Mouse (Mus musculus) CH12.LX (cell line): ENCODE measurements around the gene Fnip1. TPM values are rescaled to one million over a fixed set of nuclear protein-coding genes. Genes with fewer than 3 reads are reported as not detected.
A peak's percentile ranks its signal among the peaks of the same experiment; 100 is the strongest.

ENCODE experiments used
- DNase-seq: peaks from one replicate; pipeline ENCODE4 v3.0.0-alpha.2; 2013; ENCODE audit errors: extremely low read depth
- H3K27ac ChIP-seq: 2 replicates; pipeline ENCODE4 v1.5.1; 2012; ENCODE audit warnings: low read depth, mild to moderate bottlenecking, control low read depth, moderate library complexity; ENCODE audit not compliant: insufficient read depth
- H3K27me3 ChIP-seq: replicated peaks from 2 replicates; pipeline ENCODE3; 2012; ENCODE audit warnings: inconsistent platforms
- H3K36me3 ChIP-seq, 2 experiments: replicated peaks in 1 of 2; 2 replicates each; pipeline versions ENCODE3 to v1.6.1; 2012; ENCODE audit warnings: inconsistent platforms in 1 of 2, low read length in 1 of 2, mild to moderate bottlenecking in 1 of 2, mixed read lengths in 1 of 2, moderate library complexity in 1 of 2; ENCODE audit not compliant: control insufficient read depth in 1 of 2, insufficient read depth in 1 of 2
- H3K4me1 ChIP-seq, 2 experiments: 2 replicates each; pipeline ENCODE4 v1.6.1; 2012; ENCODE audit warnings: inconsistent platforms in 1 of 2, moderate library complexity in 1 of 2; ENCODE audit not compliant: insufficient read depth in 2 of 2, control insufficient read depth in 1 of 2
- H3K4me2 ChIP-seq: 2 replicates; pipeline ENCODE4 v1.6.1; 2012; ENCODE audit warnings: low read depth, mild to moderate bottlenecking, control low read depth; ENCODE audit not compliant: poor library complexity, insufficient read depth, severe bottlenecking
- H3K4me3 ChIP-seq, 3 experiments: fragments of 150-350 bp in 1 of 3; sonication (generic) in 1 of 3; replicated peaks in 1 of 3; 2 replicates each; pipeline versions ENCODE3 to v1.5.1; 2011 to 2012; ENCODE audit warnings: low read depth in 2 of 3, low read length in 2 of 3, mild to moderate bottlenecking in 2 of 3, moderate library complexity in 2 of 3, control low read depth in 1 of 3, improper control_type of control experiment in 1 of 3, inconsistent platforms in 1 of 3, mixed read lengths in 1 of 3; ENCODE audit not compliant: poor library complexity in 1 of 3
- H3K79me2 ChIP-seq: replicated peaks from 2 replicates; pipeline ENCODE4 v1.6.1; 2012; ENCODE audit warnings: mild to moderate bottlenecking, moderate library complexity; ENCODE audit not compliant: control insufficient read depth, poor library complexity, insufficient read depth, severe bottlenecking; ENCODE audit errors: extremely low read depth
- H3K9ac ChIP-seq: 2 replicates; pipeline ENCODE4 v1.6.1; 2012; ENCODE audit warnings: low read depth, mild to moderate bottlenecking, control low read depth, moderate library complexity; ENCODE audit not compliant: insufficient read depth
- H3K9me3 ChIP-seq: replicated peaks from 2 replicates; pipeline ENCODE3; 2012; ENCODE audit warnings: low read length, inconsistent platforms, mixed read lengths
- CHD1 ChIP-seq: IDR thresholded peaks from 2 replicates; pipeline ENCODE4 v1.6.1; 2012; ENCODE audit warnings: low read depth, low read length, improper control_type of control experiment, inconsistent platforms
- EP300 ChIP-seq: IDR thresholded peaks from 2 replicates; pipeline ENCODE4 v1.6.1; 2011; ENCODE audit warnings: low read length, improper control_type of control experiment
- ETS1 ChIP-seq: conservative IDR thresholded peaks from 2 replicates; pipeline ENCODE4 v1.6.1; 2012; ENCODE audit warnings: low read depth, mild to moderate bottlenecking, inconsistent platforms, low read length, improper control_type of control experiment, moderate library complexity
- GABPA ChIP-seq: IDR thresholded peaks from 2 replicates; pipeline ENCODE4 v1.6.1; 2012; ENCODE audit warnings: low read depth, low read length, improper control_type of control experiment, inconsistent platforms; ENCODE audit not compliant: insufficient replicate concordance
- HCFC1 ChIP-seq: IDR thresholded peaks from 2 replicates; pipeline ENCODE4 v1.6.1; 2012; ENCODE audit warnings: low read depth, mild to moderate bottlenecking, inconsistent platforms, low read length, improper control_type of control experiment
- IRF4 ChIP-seq: IDR thresholded peaks from 2 replicates; pipeline ENCODE4 v1.6.1; 2014; ENCODE audit warnings: low read depth, mild to moderate bottlenecking, inconsistent platforms, low read length, improper control_type of control experiment
- JUN ChIP-seq: IDR thresholded peaks from 2 replicates; pipeline ENCODE4 v1.6.1; 2011; ENCODE audit warnings: low read depth, mild to moderate bottlenecking, low read length, improper control_type of control experiment, moderate library complexity; ENCODE audit not compliant: insufficient read depth
- KAT2A ChIP-seq: IDR thresholded peaks from 2 replicates; pipeline ENCODE4 v1.6.1; 2012; ENCODE audit warnings: low read length, improper control_type of control experiment, inconsistent platforms; ENCODE audit not compliant: insufficient replicate concordance
- MAX ChIP-seq: IDR thresholded peaks from 2 replicates; pipeline ENCODE4 v1.6.1; 2011; ENCODE audit warnings: low read length, improper control_type of control experiment
- MAZ ChIP-seq: IDR thresholded peaks from 2 replicates; pipeline ENCODE4 v1.6.1; 2012; ENCODE audit warnings: low read depth, mild to moderate bottlenecking, inconsistent platforms, low read length, improper control_type of control experiment, moderate library complexity
- MEF2A ChIP-seq: IDR thresholded peaks from 2 replicates; pipeline ENCODE4 v1.6.1; 2014; ENCODE audit warnings: low read depth, mild to moderate bottlenecking, inconsistent platforms, low read length, improper control_type of control experiment, borderline replicate concordance
- MXI1 ChIP-seq: IDR thresholded peaks from 2 replicates; pipeline ENCODE4 v1.6.1; 2011; ENCODE audit warnings: mild to moderate bottlenecking, low read depth, low read length, improper control_type of control experiment
- MYC ChIP-seq: IDR thresholded peaks from 2 replicates; pipeline ENCODE4 v1.6.1; 2011; ENCODE audit warnings: low read depth, mild to moderate bottlenecking, improper control_type of control experiment, low read length
- NRF1 ChIP-seq: IDR thresholded peaks from 2 replicates; pipeline ENCODE4 v1.6.1; 2014; ENCODE audit warnings: low read depth, mild to moderate bottlenecking, inconsistent platforms, low read length, improper control_type of control experiment, moderate library complexity
- PAX5 ChIP-seq: IDR thresholded peaks from 2 replicates; pipeline ENCODE4 v1.6.1; 2012; ENCODE audit warnings: low read length, inconsistent platforms, mixed read lengths
- POLR2A ChIP-seq: IDR thresholded peaks from 2 replicates; pipeline ENCODE4 v1.6.1; 2011; ENCODE audit warnings: low read depth, mild to moderate bottlenecking, improper control_type of control experiment, low read length
- POLR2AphosphoS2 ChIP-seq: IDR thresholded peaks from 2 replicates; pipeline ENCODE4 v1.6.1; 2011; ENCODE audit warnings: low read depth, low read length, improper control_type of control experiment
- RAD21 ChIP-seq: IDR thresholded peaks from 2 replicates; pipeline ENCODE4 v1.6.1; 2011; ENCODE audit warnings: low read depth, mild to moderate bottlenecking, low read length, improper control_type of control experiment, moderate library complexity
- RCOR1 ChIP-seq: conservative IDR thresholded peaks from 2 replicates; pipeline ENCODE4 v1.6.1; 2012; ENCODE audit warnings: low read depth, mild to moderate bottlenecking, inconsistent platforms, low read length, improper control_type of control experiment
- SIN3A ChIP-seq: IDR thresholded peaks from 2 replicates; pipeline ENCODE4 v1.6.1; 2012; ENCODE audit warnings: low read length, improper control_type of control experiment, inconsistent platforms
- SMC3 ChIP-seq: IDR thresholded peaks from 2 replicates; pipeline ENCODE4 v1.6.1; 2011; ENCODE audit warnings: low read depth, low read length, improper control_type of control experiment
- UBTF ChIP-seq: IDR thresholded peaks from 2 replicates; pipeline ENCODE4 v1.6.1; 2012; ENCODE audit warnings: low read depth, mild to moderate bottlenecking, inconsistent platforms, low read length, improper control_type of control experiment, moderate library complexity
- ZC3H11A ChIP-seq: IDR thresholded peaks from 2 replicates; pipeline ENCODE4 v1.6.1; 2012; ENCODE audit warnings: low read depth, mild to moderate bottlenecking, inconsistent platforms, low read length, improper control_type of control experiment
- ZKSCAN1 ChIP-seq: IDR thresholded peaks from 2 replicates; pipeline ENCODE4 v1.6.1; 2012; ENCODE audit warnings: low read depth, inconsistent platforms, low read length, improper control_type of control experiment, borderline replicate concordance
- ZMIZ1 ChIP-seq: IDR thresholded peaks from 2 replicates; pipeline ENCODE4 v1.6.1; 2012; ENCODE audit warnings: low read depth, mild to moderate bottlenecking, inconsistent platforms, low read length, improper control_type of control experiment
- ZNF384 ChIP-seq: IDR thresholded peaks from 2 replicates; pipeline ENCODE4 v1.6.1; 2012; ENCODE audit warnings: low read depth, low read length, improper control_type of control experiment, inconsistent platforms
- dilution Hi-C: fragments of 300-500 bp; cut with MboI; formaldehyde crosslinking; loops from 2 replicates; pipeline ENCODE4 v1.14.3; 2020; ENCODE audit warnings: low sequenced_read_pairs; ENCODE audit not compliant: extremely low pct_unique_long_range_greater_than_20kb, extremely low pct_ligation_motif_present
- in situ Hi-C: fragments of 300-500 bp; cut with MboI; formaldehyde crosslinking; loops from 3 replicates; pipeline ENCODE4 v1.14.3; 2019; ENCODE audit warnings: low sequenced_read_pairs, low pct_ligation_motif_present, low pct_unique_long_range_greater_than_20kb, mixed read lengths
- polyA plus RNA-seq: library from polyadenylated mRNA; unstranded; fragments of >175 nt; gene quantifications from 2 replicates; pipeline ENCODE4 v1.2.1, GENCODE M21; 2012; ENCODE audit warnings: low read depth; ENCODE audit not compliant: insufficient read length
- total RNA-seq, 2 experiments: library from RNA; depleted of rRNA; stranded (reverse); fragments of 300-350 nt in 1 of 2; fragments of >200 nt in 1 of 2; gene quantifications; 2 replicates each; pipeline ENCODE4 v1.2.3; 2012 to 2014

Gene Fnip1
- total and polyA plus RNA-seq, 3 experiments: 15.4 to 24.5 (median 21.8) TPM

DNA sequence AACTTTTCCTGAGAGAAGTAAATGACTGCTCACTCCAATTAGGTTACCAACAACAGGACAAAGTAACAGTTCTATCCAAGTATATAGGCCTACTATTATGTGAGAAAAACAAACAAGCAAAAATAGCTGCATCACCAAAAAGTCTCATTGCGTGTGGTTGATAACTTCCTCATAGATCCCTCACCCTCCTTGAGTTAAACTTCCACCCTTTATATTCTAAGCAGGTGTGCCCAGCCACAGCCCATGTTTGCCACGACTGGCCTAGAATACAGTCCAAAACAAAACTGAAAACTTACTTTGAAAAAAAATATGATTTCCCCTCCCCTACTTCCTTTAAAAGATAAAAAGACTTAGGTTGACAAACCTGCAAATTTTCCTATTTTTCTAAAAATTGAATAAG, 90.0 kb downstream of the Fnip1 start:
- Histone ChIP-seq H3K4me2 (peak overlapping the region; percentile 44; the same call in 1 of the 2 replicates), H3K27me3 (no peaks in the 10 kb centered on the region), H3K79me2 (peaks cover 80% of the 10 kb centered on the region), H3K9ac (no peak overlapping the region), H3K27ac (no peak overlapping the region), H3K4me3 (no peak overlapping the region), H3K4me1 (peaks cover 17 to 77% of the 10 kb centered on the region in 2 experiments), H3K9me3 (no peaks in the 10 kb centered on the region), H3K36me3 (peaks cover 0 to 25% of the 10 kb centered on the region in 2 experiments)
- in situ Hi-C loops: loop anchor here (5.0 to 10.0 kb wide), 3 partner anchors 91 to 337 kb away; partner anchors contain the start of genes Fnip1, Hint1 and Lyrm7
- TF ChIP-seq GABPA: no peak
- TF ChIP-seq MAX: no peak
- TF ChIP-seq RAD21: no peak
- no peak for TF ChIP-seq SIN3A
- no peak for TF ChIP-seq MEF2A
- TF ChIP-seq NRF1: no peak
- no peak for TF ChIP-seq IRF4
- TF ChIP-seq PAX5: no peak
- TF ChIP-seq MAZ: no peak
- TF ChIP-seq JUN: no peak
- dilution Hi-C loops: no loop called here
- peak; percentile 18 for DNase-seq

DNA sequence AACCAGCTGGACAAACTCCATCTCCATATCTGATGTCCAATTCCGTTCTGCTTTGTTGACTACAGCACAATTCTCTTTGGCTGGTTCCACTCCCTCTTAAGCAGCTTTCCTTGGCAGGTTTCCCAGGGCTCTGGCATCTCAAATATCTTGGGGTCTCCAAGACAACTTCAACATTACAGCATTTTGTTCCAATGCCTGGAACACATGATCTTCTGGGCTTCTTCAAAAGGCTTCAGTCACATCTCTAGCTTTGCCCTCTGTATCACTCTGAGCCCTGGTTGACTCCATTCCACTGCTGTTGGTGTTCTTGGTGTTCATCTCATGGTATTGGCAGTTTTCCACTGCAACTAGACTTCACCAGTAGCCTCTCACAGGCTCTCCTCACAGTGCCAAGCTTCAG, 92.4 kb downstream of the Fnip1 start:
- in situ Hi-C loops: no loop called here

DNA sequence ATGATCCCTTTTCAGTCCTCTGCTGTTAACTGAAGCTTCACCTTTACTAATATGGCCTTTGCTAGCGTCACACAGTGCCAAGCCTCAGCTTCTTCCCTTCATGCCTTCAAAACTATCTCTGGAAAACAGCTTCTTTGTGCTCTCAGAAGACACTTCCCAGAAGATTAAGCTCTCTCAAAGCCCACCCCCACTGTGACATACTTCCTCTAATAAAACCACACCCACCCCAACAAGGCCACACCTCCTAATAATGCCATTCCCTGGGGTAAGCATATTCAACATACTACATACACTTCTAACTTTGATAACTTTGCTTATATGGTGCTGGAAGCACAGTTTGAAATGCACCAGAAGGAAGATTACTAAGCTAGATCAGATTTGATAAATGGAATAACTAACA, 92.9 kb downstream of the Fnip1 start:
- in situ Hi-C loops (no loop called here), dilution Hi-C loops (no loop called here)

More for the DNA sequence above, 92.4 kb downstream of the Fnip1 start:
- no peak overlapping the region for H3K4me2 ChIP-seq
- no peaks in the 10 kb centered on the region for H3K27me3 ChIP-seq
- no peak overlapping the region for H3K9ac ChIP-seq
- H3K9me3 ChIP-seq: no peaks in the 10 kb centered on the region
- dilution Hi-C loops: no loop called here
- no peak for DNase-seq
- peaks cover 17 to 87% of the 10 kb centered on the region in 2 experiments for H3K4me1 ChIP-seq
- no peak for TF ChIP-seq ETS1
- no peak for TF ChIP-seq POLR2AphosphoS2
- no peak for TF ChIP-seq RCOR1
- TF ChIP-seq ZC3H11A: no peak
- TF ChIP-seq SMC3: no peak
- TF ChIP-seq ZKSCAN1: no peak
- peaks cover 77% of the 10 kb centered on the region for H3K79me2 ChIP-seq
- no peak overlapping the region for H3K4me3 ChIP-seq
- no peak overlapping the region for H3K27ac ChIP-seq
- peaks cover 0 to 27% of the 10 kb centered on the region in 2 experiments for H3K36me3 ChIP-seq

More for the DNA sequence above, 92.9 kb downstream of the Fnip1 start:
- no peaks in the 10 kb centered on the region for H3K9me3 ChIP-seq
- no peak overlapping the region for H3K9ac ChIP-seq
- no peak overlapping the region for H3K27ac ChIP-seq
- H3K4me3 ChIP-seq: no peak overlapping the region
- DNase-seq: no peak
- peaks cover 78% of the 10 kb centered on the region for H3K79me2 ChIP-seq
- H3K27me3 ChIP-seq: no peaks in the 10 kb centered on the region
- peaks cover 17 to 83% of the 10 kb centered on the region in 2 experiments for H3K4me1 ChIP-seq
- no peak overlapping the region for H3K4me2 ChIP-seq
- no peak for TF ChIP-seq KAT2A
- TF ChIP-seq CHD1: no peak
- no peak for TF ChIP-seq RCOR1
- TF ChIP-seq MAX: no peak
- no peak for TF ChIP-seq HCFC1
- TF ChIP-seq ZMIZ1: no peak
- no peak for TF ChIP-seq IRF4
- TF ChIP-seq POLR2A: no peak
- no peak for TF ChIP-seq MYC
- TF ChIP-seq MEF2A: no peak
- TF ChIP-seq POLR2AphosphoS2: no peak
- no peak for TF ChIP-seq UBTF
- TF ChIP-seq ZKSCAN1: no peak
- no peak for TF ChIP-seq MXI1
- no peak for TF ChIP-seq ZNF384
- TF ChIP-seq ZC3H11A: no peak
- TF ChIP-seq EP300: no peak
- TF ChIP-seq PAX5: no peak
- peaks cover 0 to 27% of the 10 kb centered on the region in 2 experiments for H3K36me3 ChIP-seq
